Mouse (Mus musculus) thymus, adult 2 months (tissue): ENCODE results near the gene Dpf1.

Experiments
- CTCF ChIP-seq: fragments of 200-500 bp; IDR thresholded peaks from 2 replicates; pipeline ENCODE4 v1.5.1; 2012; ENCODE audit warnings: mild to moderate bottlenecking, control low read depth, low read length, moderate library complexity, borderline replicate concordance; ENCODE audit not compliant: control insufficient read depth, poor library complexity, insufficient read depth; ENCODE audit errors: extremely low read depth
- POLR2A ChIP-seq: fragments of 200-500 bp; IDR thresholded peaks from 2 replicates; pipeline ENCODE4 v1.6.1; 2012; ENCODE audit warnings: mild to moderate bottlenecking, low read length, control low read depth, moderate library complexity; ENCODE audit not compliant: control insufficient read depth, poor library complexity, insufficient read depth; ENCODE audit errors: extremely low read depth

DNA sequence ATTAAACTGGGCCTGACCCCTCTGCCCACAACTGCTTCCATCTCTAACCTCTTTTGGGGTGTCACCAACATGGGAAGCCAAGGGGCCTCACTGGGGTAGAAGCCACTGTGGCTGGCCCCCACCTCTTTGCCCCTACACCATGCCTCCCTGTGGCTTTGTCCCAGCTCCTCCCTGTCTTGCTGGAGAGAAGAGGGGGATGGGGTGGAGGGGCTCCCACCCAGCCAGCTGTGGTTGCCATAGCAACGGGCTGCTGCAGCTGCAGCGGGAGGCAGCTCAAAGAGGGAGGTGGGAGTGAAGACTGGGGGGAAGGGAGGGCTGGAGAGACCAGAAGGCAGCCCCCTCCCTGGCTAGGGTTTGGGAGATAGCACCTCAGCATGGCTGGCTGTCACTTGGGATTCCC, 13.8 kb downstream of the Dpf1 start:
- TF ChIP-seq CTCF = no peak
- TF ChIP-seq POLR2A = no peak
